Mouse (Mus musculus): Measurements from ENCODE around the gene Cd248. TPM values are rescaled to one million over a fixed set of nuclear protein-coding genes. Genes with fewer than 3 reads are reported as not detected.

Gene Cd248
- polyA plus RNA-seq, 1 experiment from 2014 or later, result 23.0 TPM

GRCm38 (mm10) chr19:5072389-5073019 lies 4.6 kb downstream of the Cd248 start:
- peak overlapping the region; percentile 38 for H3K4me3 ChIP-seq (ENCODE audit: low read depth, low read length)
- H3K27ac ChIP-seq (ENCODE audit: low read depth, low read length), result peak overlapping the region; percentile 6; the same call in 1 of the 2 replicates
- peaks cover 24% of the 10 kb centered on the region for H3K27me3 ChIP-seq (replicated peaks; ENCODE audit: control insufficient read depth, insufficient read depth, low read length)
- H3K9ac ChIP-seq (ENCODE audit: low read depth, low read length), result no peak overlapping the region
- peak; percentile 12; the same call in 1 of the 2 replicates for TF ChIP-seq CTCF (IDR thresholded peaks at IDR 0.05; ENCODE audit: low read depth)
- H3K4me2 ChIP-seq (replicated peaks; ENCODE audit: low read depth), result peak overlapping the region; percentile 65
- peak; percentile 19; the same call in 1 of the 2 replicates for ATAC-seq
- H3K4me1 ChIP-seq (replicated peaks; ENCODE audit: control insufficient read depth, insufficient read depth, low read length), result no peaks in the 10 kb centered on the region
- 3% methylated on average over 20 of the region's 20 CpGs for WGBS
- no peaks in the 10 kb centered on the region for H3K36me3 ChIP-seq (ENCODE audit: control insufficient read depth, insufficient read depth)
- H3K9me3 ChIP-seq (ENCODE audit: control insufficient read depth), result no peaks in the 10 kb centered on the region

- H3K27me3 ChIP-seq (replicated peaks; ENCODE audit: control insufficient read depth, insufficient read depth, low read length), result peaks cover 21% of the 10 kb centered on the region
- no peak for ATAC-seq
- WGBS, result 2% methylated on average over 15 of the region's 15 CpGs
- no peaks in the 10 kb centered on the region for H3K9me3 ChIP-seq (ENCODE audit: control insufficient read depth)
- H3K36me3 ChIP-seq (ENCODE audit: control insufficient read depth, insufficient read depth), result no peaks in the 10 kb centered on the region
- peak overlapping the region; percentile 38 for H3K4me3 ChIP-seq (ENCODE audit: low read depth, low read length)
- H3K9ac ChIP-seq (ENCODE audit: low read depth, low read length), result no peak overlapping the region
- no peak overlapping the region for H3K27ac ChIP-seq (ENCODE audit: low read depth, low read length)
- peak; percentile 77 for TF ChIP-seq CTCF (IDR thresholded peaks at IDR 0.05; ENCODE audit: low read depth)
- H3K4me1 ChIP-seq (replicated peaks; ENCODE audit: control insufficient read depth, insufficient read depth, low read length), result no peaks in the 10 kb centered on the region
- peak overlapping the region; percentile 65 for H3K4me2 ChIP-seq (replicated peaks; ENCODE audit: low read depth)
Measured at GRCm38 (mm10) chr19:5073028-5073427, 5.2 kb downstream of the Cd248 start.

GRCm38 (mm10) chr19:5073518-5073917 lies 5.6 kb downstream of the Cd248 start:
- Histone ChIP-seq H3K9me3 (ENCODE audit: control insufficient read depth) (no peaks in the 10 kb centered on the region), H3K27me3 (replicated peaks; ENCODE audit: control insufficient read depth, insufficient read depth, low read length) (peaks cover 17% of the 10 kb centered on the region), H3K27ac (ENCODE audit: low read depth, low read length) (no peak overlapping the region), H3K36me3 (ENCODE audit: control insufficient read depth, insufficient read depth) (no peaks in the 10 kb centered on the region), H3K4me2 (replicated peaks; ENCODE audit: low read depth) (peak overlapping the region; percentile 65), H3K9ac (ENCODE audit: low read depth, low read length) (no peak overlapping the region), H3K4me3 (ENCODE audit: low read depth, low read length) (peak overlapping the region; percentile 38; the same call in 1 of the 2 replicates), H3K4me1 (replicated peaks; ENCODE audit: control insufficient read depth, insufficient read depth, low read length) (no peaks in the 10 kb centered on the region)
- no peak for ATAC-seq
- TF ChIP-seq CTCF (IDR thresholded peaks at IDR 0.05; ENCODE audit: low read depth), result no peak
- 18% methylated on average over 5 of the region's 5 CpGs for WGBS

GRCm38 (mm10) chr19:5079279-5079678 lies 11.4 kb downstream of the Cd248 start:
- H3K4me3 ChIP-seq (ENCODE audit: low read depth, low read length), result no peak overlapping the region
- H3K9ac ChIP-seq (ENCODE audit: low read depth, low read length), result no peak overlapping the region
- no peak overlapping the region for H3K27ac ChIP-seq (ENCODE audit: low read depth, low read length)
- 100% methylated on average over 1 of the region's 1 CpGs for WGBS
- no peaks in the 10 kb centered on the region for H3K36me3 ChIP-seq (ENCODE audit: control insufficient read depth, insufficient read depth)
- H3K9me3 ChIP-seq (ENCODE audit: control insufficient read depth), result no peaks in the 10 kb centered on the region
- ATAC-seq, result no peak
- H3K4me2 ChIP-seq (replicated peaks; ENCODE audit: low read depth), result no peak overlapping the region
- peaks cover 37% of the 10 kb centered on the region for H3K27me3 ChIP-seq (replicated peaks; ENCODE audit: control insufficient read depth, insufficient read depth, low read length)
- peak; percentile 31; the same call in 1 of the 2 replicates for TF ChIP-seq CTCF (IDR thresholded peaks at IDR 0.05; ENCODE audit: low read depth)
- no peaks in the 10 kb centered on the region for H3K4me1 ChIP-seq (replicated peaks; ENCODE audit: control insufficient read depth, insufficient read depth, low read length)

- ATAC-seq, result no peak
- Histone ChIP-seq H3K4me1 (replicated peaks; ENCODE audit: control insufficient read depth, insufficient read depth, low read length) (no peaks in the 10 kb centered on the region), H3K36me3 (ENCODE audit: control insufficient read depth, insufficient read depth) (no peaks in the 10 kb centered on the region), H3K4me2 (replicated peaks; ENCODE audit: low read depth) (no peak overlapping the region), H3K9ac (ENCODE audit: low read depth, low read length) (no peak overlapping the region), H3K27ac (ENCODE audit: low read depth, low read length) (no peak overlapping the region), H3K4me3 (ENCODE audit: low read depth, low read length) (no peak overlapping the region), H3K27me3 (replicated peaks; ENCODE audit: control insufficient read depth, insufficient read depth, low read length) (peaks cover 58% of the 10 kb centered on the region), H3K9me3 (ENCODE audit: control insufficient read depth) (no peaks in the 10 kb centered on the region)
- no peak for TF ChIP-seq CTCF (IDR thresholded peaks at IDR 0.05; ENCODE audit: low read depth)
- 57% methylated on average over 18 of the region's 18 CpGs for WGBS
Measured at GRCm38 (mm10) chr19:5082005-5082404, 14.1 kb downstream of the Cd248 start.

- H3K4me1 ChIP-seq (replicated peaks; ENCODE audit: control insufficient read depth, insufficient read depth, low read length), result 0 out of 2 replicates have a peak, but pooled peaks cover 4% of the 10 kb centered on the region
- H3K9ac ChIP-seq (ENCODE audit: low read depth, low read length), result no peak overlapping the region
- ATAC-seq, result no peak
- 58% methylated on average over 24 of the region's 24 CpGs for WGBS
- no peak for TF ChIP-seq CTCF (IDR thresholded peaks at IDR 0.05; ENCODE audit: low read depth)
- no peak overlapping the region for H3K4me2 ChIP-seq (replicated peaks; ENCODE audit: low read depth)
- peaks cover 58% of the 10 kb centered on the region for H3K27me3 ChIP-seq (replicated peaks; ENCODE audit: control insufficient read depth, insufficient read depth, low read length)
- H3K27ac ChIP-seq (ENCODE audit: low read depth, low read length), result no peak overlapping the region
- H3K4me3 ChIP-seq (ENCODE audit: low read depth, low read length), result no peak overlapping the region
- no peaks in the 10 kb centered on the region for H3K9me3 ChIP-seq (ENCODE audit: control insufficient read depth)
- H3K36me3 ChIP-seq (ENCODE audit: control insufficient read depth, insufficient read depth), result no peaks in the 10 kb centered on the region
Measured at GRCm38 (mm10) chr19:5082596-5082995, 14.7 kb downstream of the Cd248 start.

All from intestine, postnatal 0 days (tissue).